In genomic region chr10:127170837-127171272, GRCm38 (mm10) we compare ENCODE assay signal across 7 mouse cellular contexts. TPM values are rescaled to one million over a fixed set of nuclear protein-coding genes. Genes with fewer than 3 reads are reported as not detected.
A peak's percentile ranks its signal among the peaks of the same experiment; 100 is the strongest.
DNase-seq lines count a peak whose midpoint lies in the region; ATAC-seq and TF ChIP-seq lines count a peak whose summit lies in the region.

No protein-coding gene starts in this region.

- no peaks in the 10 kb centered on the region for H3K36me3 ChIP-seq in E14TG2a.4 (ENCODE audit: insufficient read depth, low read length)
- peaks cover 48% of the 10 kb centered on the region for H3K36me3 ChIP-seq in small intestine, adult 2 months (ENCODE audit: control insufficient read depth, insufficient read depth, low read length)

- peak; percentile 47 for DNase-seq in adrenal gland, adult 8-10 months
- peak; percentile 80 to 82 for DNase-seq in heart, postnatal 36 days
- DNase-seq in layer of hippocampus, postnatal 10 days (ENCODE audit: low spot score in 2 of 2) = peak; percentile 72 to 80

- 3% methylated on average over 29 of the region's 29 CpGs for WGBS in small intestine, adult 2 months

- peaks cover 65% of the 10 kb centered on the region for H3K4me1 ChIP-seq in E14TG2a.4 (replicated peaks; ENCODE audit: low read depth, low read length)
- H3K4me1 ChIP-seq in small intestine, adult 2 months (ENCODE audit: control insufficient read depth, insufficient read depth, insufficient read length, low read length) = peaks cover 14% of the 10 kb centered on the region

- H3K27ac ChIP-seq in small intestine, adult 2 months (ENCODE audit: insufficient read depth, low read depth, low read length) = no peak overlapping the region

- TF ChIP-seq CTCF in E14TG2a.4 (conservative IDR thresholded peaks at IDR 0.05; ENCODE audit: low read length) = peak; percentile 88
- TF ChIP-seq CTCF in small intestine, adult 2 months (IDR thresholded peaks at IDR 0.05; ENCODE audit: extremely low read depth, insufficient read length, insufficient replicate concordance, low read depth, low read length) = peak; percentile 94

- no peak for TF ChIP-seq POLR2A in small intestine, adult 2 months (IDR thresholded peaks at IDR 0.05; ENCODE audit: low read depth, low read length)

- no peaks in the 10 kb centered on the region for H3K9me3 ChIP-seq in E14TG2a.4 (ENCODE audit: low read length)

- peak; percentile 87 for ATAC-seq in erythroid progenitor cell, adult 5-6 weeks (replicated peaks; ENCODE audit: low FRiP score, poor library complexity, severe bottlenecking)
- ATAC-seq in megakaryocyte-erythroid progenitor cell, adult 5-6 weeks (replicated peaks; ENCODE audit: low FRiP score, low TSS enrichment, poor library complexity, severe bottlenecking) = peak; percentile 70

- peaks cover 48% of the 10 kb centered on the region for H3K27me3 ChIP-seq in E14TG2a.4 (ENCODE audit: insufficient read depth, low read length)
- no peaks in the 10 kb centered on the region for H3K27me3 ChIP-seq in small intestine, adult 2 months (ENCODE audit: control insufficient read depth, insufficient read depth, low read length)

- H3K4me3 ChIP-seq in E14TG2a.4 (replicated peaks; ENCODE audit: low read length) = peak overlapping the region; percentile 78
- H3K4me3 ChIP-seq in small intestine, adult 2 months (ENCODE audit: low read depth, low read length) = peak overlapping the region; percentile 45

- intact Hi-C loops in heart, postnatal 36 days (cut with DNase I) = no loop called here

RNA-seq across cellular contexts. Expression of gene B4galnt1, which starts 5.8 kb away (rescaled TPM):
- 10 to 100 TPM in 2 of 4 experiments, 1 to 10 TPM in 2; 8.8 to 13.4 (median 11.1) TPM for total RNA-seq in adrenal gland, adult 8-10 months (2022)
- 25.2 and 34.2 TPM in 2 replicates for total RNA-seq in erythroid progenitor cell, adult 5-6 weeks (2015; ENCODE audit: low replicate concordance)
- 10.7 and 14.0 TPM in 2 replicates for total RNA-seq in erythroid progenitor cell, adult 5-6 weeks (2017; ENCODE audit: low replicate concordance)
- 1 to 10 TPM; 1.6 to 2.7 TPM for total RNA-seq in heart, postnatal 36 days (2021)
- total RNA-seq in layer of hippocampus, postnatal 10 days (2021) = 100 to 1,000 TPM; 107 to 116 TPM
- total RNA-seq in megakaryocyte-erythroid progenitor cell, adult 5-6 weeks (2014; fragmentation: Nextera tagmentation) = 67.2 and 84.7 TPM in 2 replicates
- 18.5 and 23.3 TPM in 2 replicates for total RNA-seq in megakaryocyte-erythroid progenitor cell, adult 5-6 weeks (2017)
- 228 and 484 TPM in 2 replicates for polyA plus RNA-seq in small intestine, adult 2 months (2012; rRNA removed)

RNA-seq across cellular contexts. Expression of gene Slc26a10, which starts 9.6 kb away (rescaled TPM):
- 1 to 10 TPM in 1 of 4 experiments, under 1 TPM in 3; 0.21 to 2.3 (median 0.48) TPM for total RNA-seq in adrenal gland, adult 8-10 months (2022)
- not detected in 2 replicates for total RNA-seq in erythroid progenitor cell, adult 5-6 weeks (2015; ENCODE audit: low replicate concordance)
- total RNA-seq in erythroid progenitor cell, adult 5-6 weeks (2017; ENCODE audit: low replicate concordance) = not detected in 2 replicates
- 10 to 100 TPM; 17.2 to 23.1 TPM for total RNA-seq in heart, postnatal 36 days (2021)
- total RNA-seq in layer of hippocampus, postnatal 10 days (2021) = 1 to 10 TPM; 2.0 to 2.6 TPM
- 1.8 TPM in 1 of 2 replicates, not detected in the other for total RNA-seq in megakaryocyte-erythroid progenitor cell, adult 5-6 weeks (2014; fragmentation: Nextera tagmentation)
- total RNA-seq in megakaryocyte-erythroid progenitor cell, adult 5-6 weeks (2017) = 1.8 TPM in 1 of 2 replicates, not detected in the other
- polyA plus RNA-seq in small intestine, adult 2 months (2012; rRNA removed) = 0.56 and 0.85 TPM in 2 replicates

RNA-seq across cellular contexts. Expression of gene Arhgef25, which starts 19.0 kb away (rescaled TPM):
- 10 to 100 TPM; 24.8 to 52.1 (median 37.9) TPM for total RNA-seq in adrenal gland, adult 8-10 months (2022)
- 0.72 TPM in 1 of 2 replicates, not detected in the other for total RNA-seq in erythroid progenitor cell, adult 5-6 weeks (2015; ENCODE audit: low replicate concordance)
- total RNA-seq in erythroid progenitor cell, adult 5-6 weeks (2017; ENCODE audit: low replicate concordance) = 0.13 and 10.1 TPM in 2 replicates
- total RNA-seq in heart, postnatal 36 days (2021) = 10 to 100 TPM; 12.4 to 12.8 TPM
- 100 to 1,000 TPM; 125 to 132 TPM for total RNA-seq in layer of hippocampus, postnatal 10 days (2021)
- total RNA-seq in megakaryocyte-erythroid progenitor cell, adult 5-6 weeks (2014; fragmentation: Nextera tagmentation) = 22.7 and 46.0 TPM in 2 replicates
- 35.4 and 35.7 TPM in 2 replicates for total RNA-seq in megakaryocyte-erythroid progenitor cell, adult 5-6 weeks (2017)
- polyA plus RNA-seq in small intestine, adult 2 months (2012; rRNA removed) = 8.8 and 10.4 TPM in 2 replicates

RNA-seq across cellular contexts. Expression of gene Dtx3, which starts 24.7 kb away (rescaled TPM):
- total RNA-seq in adrenal gland, adult 8-10 months (2022) = 100 to 1,000 TPM in 2 of 4 experiments, 10 to 100 TPM in 2; 61.1 to 158 (median 116) TPM
- 18.9 and 22.0 TPM in 2 replicates for total RNA-seq in erythroid progenitor cell, adult 5-6 weeks (2015; ENCODE audit: low replicate concordance)
- total RNA-seq in erythroid progenitor cell, adult 5-6 weeks (2017; ENCODE audit: low replicate concordance) = 6.3 and 11.9 TPM in 2 replicates
- 10 to 100 TPM; 25.8 to 29.4 TPM for total RNA-seq in heart, postnatal 36 days (2021)
- total RNA-seq in layer of hippocampus, postnatal 10 days (2021) = 100 to 1,000 TPM; 187 to 203 TPM
- total RNA-seq in megakaryocyte-erythroid progenitor cell, adult 5-6 weeks (2014; fragmentation: Nextera tagmentation) = 97.0 and 160 TPM in 2 replicates
- 28.5 and 29.5 TPM in 2 replicates for total RNA-seq in megakaryocyte-erythroid progenitor cell, adult 5-6 weeks (2017)
- 24.0 and 35.3 TPM in 2 replicates for polyA plus RNA-seq in small intestine, adult 2 months (2012; rRNA removed)

RNA-seq across cellular contexts. Expression of gene Pip4k2c, which starts 40.5 kb away (rescaled TPM):
- total RNA-seq in adrenal gland, adult 8-10 months (2022) = 10 to 100 TPM; 53.2 to 59.6 (median 57.1) TPM
- 31.4 and 61.6 TPM in 2 replicates for total RNA-seq in erythroid progenitor cell, adult 5-6 weeks (2015; ENCODE audit: low replicate concordance)
- 37.8 and 46.2 TPM in 2 replicates for total RNA-seq in erythroid progenitor cell, adult 5-6 weeks (2017; ENCODE audit: low replicate concordance)
- 10 to 100 TPM; 26.9 to 29.9 TPM for total RNA-seq in heart, postnatal 36 days (2021)
- 10 to 100 TPM; 38.3 to 38.4 TPM for total RNA-seq in layer of hippocampus, postnatal 10 days (2021)
- 58.6 and 59.9 TPM in 2 replicates for total RNA-seq in megakaryocyte-erythroid progenitor cell, adult 5-6 weeks (2014; fragmentation: Nextera tagmentation)
- total RNA-seq in megakaryocyte-erythroid progenitor cell, adult 5-6 weeks (2017) = 28.0 and 35.3 TPM in 2 replicates
- polyA plus RNA-seq in small intestine, adult 2 months (2012; rRNA removed) = 13.8 and 31.4 TPM in 2 replicates

Comparison
In these comparisons a context has a peak if more than half of its experiments do, and no peak if none do; other contexts are left out.
1. RNA of gene Slc26a10, which starts 9.6 kb away (total RNA-seq): 17.2 to 23.1 TPM in heart, postnatal 36 days; 2.0 to 2.6 TPM in layer of hippocampus, postnatal 10 days, 1.8 TPM in megakaryocyte-erythroid progenitor cell, adult 5-6 weeks, 0.21 to 2.3 TPM in adrenal gland, adult 8-10 months and not detected in erythroid progenitor cell, adult 5-6 weeks; every median in the first group is over 4 times any median in the second.
2. Peak in every context shown above with its lines, with median percentiles within 50 percentile points of each other: DNase-seq.